Mouse (Mus musculus) small intestine, adult 2 months (tissue): Measurements from ENCODE around the gene Nectin1.

Experiments used
- CTCF ChIP-seq: fragments of 200-500 bp; IDR thresholded peaks from 2 replicates; pipeline ENCODE4 v1.5.1; 2012; ENCODE audit warnings: low read depth, mild to moderate bottlenecking, control low read depth, inconsistent platforms, low read length, moderate library complexity, mixed read lengths; ENCODE audit not compliant: insufficient replicate concordance, insufficient read length; ENCODE audit errors: extremely low read depth
- POLR2A ChIP-seq: fragments of 200-500 bp; IDR thresholded peaks from 2 replicates; pipeline ENCODE4 v1.6.1; 2012; ENCODE audit warnings: low read depth, mild to moderate bottlenecking, control low read depth, inconsistent platforms, low read length, moderate library complexity

GRCm38 (mm10) chr9:43787591-43787990 lies 43.8 kb downstream of the Nectin1 start:
- TF ChIP-seq POLR2A (no peak), CTCF (no peak)
